In the genomic region with DNA sequence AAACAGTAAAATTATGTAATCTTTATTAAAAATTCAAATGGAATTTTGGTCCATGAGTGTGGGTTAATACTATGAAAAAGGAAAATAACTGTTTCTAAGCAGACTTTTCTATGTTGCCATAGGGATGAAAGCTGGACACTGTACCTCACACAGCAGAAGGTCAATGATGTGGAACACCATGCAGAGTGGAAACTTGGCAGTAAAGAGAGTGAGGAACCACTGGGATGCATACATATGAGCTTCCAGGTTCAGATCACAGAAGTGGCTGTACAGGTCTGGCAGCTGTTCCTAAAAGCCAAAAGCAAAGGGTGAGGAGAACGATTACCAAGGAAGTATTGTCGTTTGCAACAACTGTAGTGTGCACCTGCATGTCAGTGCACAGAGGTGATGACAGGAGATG, we compare ENCODE assay signal across 29 mouse cellular contexts.
DNase-seq lines count a peak whose midpoint lies in the region; ATAC-seq and TF ChIP-seq lines count a peak whose summit lies in the region.
"Had no signal": no experiment of that assay in that cellular context is flagged by ENCODE, and none has a peak within 500 bp of the region (broad histone marks: within the 10 kb centered on the region; RNA-seq: fewer than 3 reads in every experiment).

No protein-coding gene starts in this region.

- no peaks in the 10 kb centered on the region for H3K79me2 ChIP-seq in CH12.LX (replicated peaks; ENCODE audit: control insufficient read depth, extremely low read depth, insufficient read depth, poor library complexity, severe bottlenecking)

- WGBS in hindbrain, embryonic 14.5 days, result 71% methylated on average over 2 of the region's 2 CpGs
- 74% methylated on average over 2 of the region's 2 CpGs for WGBS in hindbrain, embryonic 10.5 days
- WGBS in kidney, embryonic 14.5 days, result 63% methylated on average over 2 of the region's 2 CpGs
- 54% methylated on average over 2 of the region's 2 CpGs for WGBS in hindbrain, embryonic 16.5 days
- WGBS in embryonic facial prominence, embryonic 10.5 days, result 80% methylated on average over 2 of the region's 2 CpGs

- TF ChIP-seq EP300 in CH12.LX (IDR thresholded peaks at IDR 0.05; ENCODE audit: low read length), result no peak

- H3K27me3 ChIP-seq in hindbrain, embryonic 14.5 days (ENCODE audit: control insufficient read depth, insufficient read depth, low read length), result no peaks in the 10 kb centered on the region
- H3K27me3 ChIP-seq in hindbrain, embryonic 10.5 days (ENCODE audit: insufficient read depth, poor library complexity, severe bottlenecking), result no peaks in the 10 kb centered on the region
- no peaks in the 10 kb centered on the region for H3K27me3 ChIP-seq in kidney, embryonic 14.5 days (ENCODE audit: control insufficient read depth, insufficient read depth, low read length)
- H3K27me3 ChIP-seq in CH12.LX (replicated peaks), result no peaks in the 10 kb centered on the region
- no peaks in the 10 kb centered on the region for H3K27me3 ChIP-seq in hindbrain, embryonic 16.5 days (replicated peaks; ENCODE audit: control insufficient read depth, insufficient read depth, low read length)
- H3K27me3 ChIP-seq in embryonic facial prominence, embryonic 10.5 days (replicated peaks; ENCODE audit: low read depth, poor library complexity, severe bottlenecking), result no peaks in the 10 kb centered on the region
- H3K27me3 ChIP-seq: embryonic facial prominence, embryonic 12.5 days; forebrain, embryonic 15.5 days; heart, embryonic 12.5 days; intestine, embryonic 15.5 days; liver, embryonic 12.5 days; midbrain, embryonic 13.5 days; neural tube, embryonic 12.5 days had no signal

- no peaks in the 10 kb centered on the region for H3K9me3 ChIP-seq in hindbrain, embryonic 14.5 days (ENCODE audit: control insufficient read depth, low read length)
- H3K9me3 ChIP-seq in hindbrain, embryonic 10.5 days, result no peaks in the 10 kb centered on the region
- no peaks in the 10 kb centered on the region for H3K9me3 ChIP-seq in kidney, embryonic 14.5 days (ENCODE audit: control insufficient read depth, low read length)
- no peaks in the 10 kb centered on the region for H3K9me3 ChIP-seq in CH12.LX (replicated peaks; ENCODE audit: low read length)
- H3K9me3 ChIP-seq in hindbrain, embryonic 16.5 days (ENCODE audit: control insufficient read depth, low read length), result no peaks in the 10 kb centered on the region
- no peaks in the 10 kb centered on the region for H3K9me3 ChIP-seq in embryonic facial prominence, embryonic 10.5 days
- H3K9me3 ChIP-seq: embryonic facial prominence, embryonic 12.5 days; forebrain, embryonic 15.5 days; heart, embryonic 12.5 days; intestine, embryonic 15.5 days; liver, embryonic 12.5 days; midbrain, embryonic 13.5 days; neural tube, embryonic 12.5 days had no signal

- DNase-seq in hindbrain, embryonic 14.5 days (ENCODE audit: low spot score), result peak; percentile 42
- no peak for DNase-seq in hindbrain, embryonic 10.5 days (ENCODE audit: low spot score)
- peak; percentile 7 for DNase-seq in kidney, postnatal 10 days
- peak; percentile 5 for DNase-seq in CH12.LX (ENCODE audit: extremely low read depth)
- no peak for DNase-seq in embryonic facial prominence, embryonic 10.5 days (ENCODE audit: low spot score)
- DNase-seq: adrenal gland, adult 2 months; B cell, adult 2 months; cerebellum, adult 8-10 months; cerebellum, postnatal 36 days; gastrocnemius, adult 2 months; gastrocnemius, postnatal 36 days; heart, adult 2 months; left cerebral cortex, postnatal 4 days; liver, postnatal 0 days; lung, postnatal 4 days; retina, postnatal 1 day; right cerebral cortex, postnatal 14 days had no signal

- peak; percentile 83 for ATAC-seq in hindbrain, embryonic 14.5 days (ENCODE audit: low FRiP score)
- ATAC-seq in kidney, embryonic 14.5 days (ENCODE audit: low FRiP score, low TSS enrichment), result no peak
- peak; percentile 94 for ATAC-seq in hindbrain, embryonic 16.5 days
- no peak for ATAC-seq in monocyte, adult 5-6 weeks (replicated peaks; ENCODE audit: insufficient number of reproducible peaks, low FRiP score, low TSS enrichment, poor library complexity, severe bottlenecking)
- ATAC-seq: activated CD4-positive, CD25-positive, alpha-beta regulatory T cell, adult 4 months; forebrain, embryonic 15.5 days; intestine, embryonic 15.5 days; liver, embryonic 12.5 days; liver, postnatal 0 days; midbrain, embryonic 13.5 days had no signal

- TF ChIP-seq CTCF in CH12.LX (conservative IDR thresholded peaks at IDR 0.05 in 1 of 2, IDR thresholded peaks at IDR 0.05 in 1 of 2; ENCODE audit: low read depth in 2 of 2, low read length in 2 of 2), result no peak

- H3K4me3 ChIP-seq in hindbrain, embryonic 14.5 days (replicated peaks; ENCODE audit: low read length), result no peak overlapping the region
- no peak overlapping the region for H3K4me3 ChIP-seq in hindbrain, embryonic 10.5 days
- H3K4me3 ChIP-seq in kidney, embryonic 14.5 days (ENCODE audit: low read length), result no peak overlapping the region
- H3K4me3 ChIP-seq in CH12.LX (replicated peaks in 1 of 3; ENCODE audit: low read depth in 2 of 3, low read length in 2 of 3, poor library complexity in 1 of 3), result no peak overlapping the region
- no peak overlapping the region for H3K4me3 ChIP-seq in hindbrain, embryonic 16.5 days (ENCODE audit: low read length)
- no peak overlapping the region for H3K4me3 ChIP-seq in embryonic facial prominence, embryonic 10.5 days
- H3K4me3 ChIP-seq: embryonic facial prominence, embryonic 12.5 days; forebrain, embryonic 15.5 days; gastrocnemius, adult 2 months; heart, adult 2 months; heart, embryonic 12.5 days; intestine, embryonic 15.5 days; liver, embryonic 12.5 days; midbrain, embryonic 13.5 days; neural tube, embryonic 12.5 days had no signal

- dilution Hi-C loops in CH12.LX (cut with MboI; ENCODE audit: extremely low pct_ligation_motif_present, extremely low pct_unique_long_range_greater_than_20kb, low sequenced_read_pairs), result no loop called here

- no peak overlapping the region for H3K9ac ChIP-seq in hindbrain, embryonic 14.5 days
- no peak overlapping the region for H3K9ac ChIP-seq in kidney, embryonic 14.5 days (ENCODE audit: low read depth, low read length)
- H3K9ac ChIP-seq in CH12.LX (ENCODE audit: insufficient read depth, low read depth), result no peak overlapping the region
- no peak overlapping the region for H3K9ac ChIP-seq in hindbrain, embryonic 16.5 days (ENCODE audit: low read depth, low read length)
- H3K9ac ChIP-seq: embryonic facial prominence, embryonic 12.5 days; forebrain, embryonic 15.5 days; heart, embryonic 12.5 days; intestine, embryonic 15.5 days; liver, embryonic 12.5 days; liver, postnatal 0 days; midbrain, embryonic 13.5 days; neural tube, embryonic 12.5 days had no signal

- TF ChIP-seq POLR2A in CH12.LX (IDR thresholded peaks at IDR 0.05; ENCODE audit: low read depth, low read length), result no peak

- no peaks in the 10 kb centered on the region for H3K36me3 ChIP-seq in hindbrain, embryonic 14.5 days (replicated peaks; ENCODE audit: control insufficient read depth, insufficient read depth)
- no peaks in the 10 kb centered on the region for H3K36me3 ChIP-seq in hindbrain, embryonic 10.5 days
- H3K36me3 ChIP-seq in kidney, embryonic 14.5 days (ENCODE audit: control insufficient read depth, insufficient read depth, low read length), result no peaks in the 10 kb centered on the region
- H3K36me3 ChIP-seq in CH12.LX (replicated peaks in 1 of 2; ENCODE audit: control insufficient read depth in 1 of 2, insufficient read depth in 1 of 2, low read length in 1 of 2), result peaks cover 6 to 11% of the 10 kb centered on the region in 2 experiments
- no peaks in the 10 kb centered on the region for H3K36me3 ChIP-seq in hindbrain, embryonic 16.5 days (ENCODE audit: control insufficient read depth, insufficient read depth, low read length)
- no peaks in the 10 kb centered on the region for H3K36me3 ChIP-seq in embryonic facial prominence, embryonic 10.5 days (replicated peaks)
- H3K36me3 ChIP-seq: embryonic facial prominence, embryonic 12.5 days; forebrain, embryonic 15.5 days; heart, embryonic 12.5 days; intestine, embryonic 15.5 days; midbrain, embryonic 13.5 days; neural tube, embryonic 12.5 days had no signal

- no peaks in the 10 kb centered on the region for H3K4me1 ChIP-seq in hindbrain, embryonic 14.5 days (replicated peaks; ENCODE audit: control insufficient read depth, insufficient read depth, low read length)
- no peaks in the 10 kb centered on the region for H3K4me1 ChIP-seq in hindbrain, embryonic 10.5 days (replicated peaks)
- H3K4me1 ChIP-seq in kidney, embryonic 14.5 days (ENCODE audit: control insufficient read depth, insufficient read depth, low read length), result no peaks in the 10 kb centered on the region
- H3K4me1 ChIP-seq in CH12.LX (ENCODE audit: control insufficient read depth in 1 of 2, insufficient read depth in 2 of 2), result peaks cover 0 to 15% of the 10 kb centered on the region in 2 experiments; a peak in 2 of 4 replicates
- no peaks in the 10 kb centered on the region; the same call in 1 of the 2 replicates for H3K4me1 ChIP-seq in hindbrain, embryonic 16.5 days (ENCODE audit: control insufficient read depth, insufficient read depth, low read depth, low read length)
- no peaks in the 10 kb centered on the region for H3K4me1 ChIP-seq in embryonic facial prominence, embryonic 10.5 days
- H3K4me1 ChIP-seq: embryonic facial prominence, embryonic 12.5 days; intestine, embryonic 15.5 days; midbrain, embryonic 13.5 days; neural tube, embryonic 12.5 days had no signal

- TF ChIP-seq RAD21 in CH12.LX (IDR thresholded peaks at IDR 0.05; ENCODE audit: low read depth, low read length), result no peak

- in situ Hi-C loops in CH12.LX (cut with MboI; ENCODE audit: low pct_ligation_motif_present, low pct_unique_long_range_greater_than_20kb, low sequenced_read_pairs), result no loop called here

- H3K27ac ChIP-seq in hindbrain, embryonic 14.5 days, result no peak overlapping the region
- H3K27ac ChIP-seq in hindbrain, embryonic 10.5 days, result no peak overlapping the region
- H3K27ac ChIP-seq in kidney, embryonic 14.5 days (ENCODE audit: low read depth, low read length), result no peak overlapping the region
- no peak overlapping the region for H3K27ac ChIP-seq in CH12.LX (ENCODE audit: insufficient read depth, low read depth)
- no peak overlapping the region for H3K27ac ChIP-seq in hindbrain, embryonic 16.5 days (ENCODE audit: low read depth, low read length)
- no peak overlapping the region for H3K27ac ChIP-seq in embryonic facial prominence, embryonic 10.5 days (replicated peaks)
- H3K27ac ChIP-seq: embryonic facial prominence, embryonic 12.5 days; forebrain, embryonic 15.5 days; gastrocnemius, adult 2 months; heart, adult 2 months; intestine, embryonic 15.5 days; kidney, postnatal 0 days; liver, embryonic 12.5 days; midbrain, embryonic 13.5 days; neural tube, embryonic 12.5 days had no signal

- no peak overlapping the region for H3K4me2 ChIP-seq in hindbrain, embryonic 14.5 days (replicated peaks)
- H3K4me2 ChIP-seq in kidney, embryonic 14.5 days (replicated peaks; ENCODE audit: low read depth, low read length), result no peak overlapping the region
- H3K4me2 ChIP-seq in CH12.LX (ENCODE audit: insufficient read depth, low read depth, poor library complexity, severe bottlenecking), result no peak overlapping the region
- no peak overlapping the region for H3K4me2 ChIP-seq in hindbrain, embryonic 16.5 days (ENCODE audit: low read length)
- H3K4me2 ChIP-seq: embryonic facial prominence, embryonic 12.5 days; forebrain, embryonic 15.5 days; heart, embryonic 12.5 days; intestine, embryonic 15.5 days; liver, embryonic 12.5 days; midbrain, embryonic 13.5 days; neural tube, embryonic 12.5 days had no signal

TF ChIP-seq in CH12.LX, 34 proteins besides CTCF, POLR2A, EP300 and RAD21 (continues in another document):
- no peak for TF ChIP-seq JUND (conservative IDR thresholded peaks at IDR 0.05; ENCODE audit: low read depth, low read length)

Comparison
In these comparisons a context has a peak if more than half of its experiments do, and no peak if none do; other contexts are left out.
1. DNase-seq: peak in hindbrain, embryonic 14.5 days (single experiment), kidney, postnatal 10 days (single experiment) and CH12.LX (single experiment); none in hindbrain, embryonic 10.5 days (single experiment) and embryonic facial prominence, embryonic 10.5 days (single experiment).
2. ATAC-seq: peak in hindbrain, embryonic 14.5 days (single experiment) and hindbrain, embryonic 16.5 days (single experiment); none in kidney, embryonic 14.5 days (single experiment) and monocyte, adult 5-6 weeks (single experiment).